Mouse (Mus musculus): ENCODE results near the gene Serpinb9e. TPM values are rescaled to one million over a fixed set of nuclear protein-coding genes. Genes with fewer than 3 reads are reported as not detected.

The Serpinb9e gene
- not detected for polyA plus RNA-seq (2017; shearing (Covaris generic))

GRCm38 (mm10) chr13:33249312-33249711, at the start of gene Serpinb9e:
TSS of gene Serpinb9e (plus strand) at chr13:33249612.

Other genes with a start within 250 kb of the Serpinb9e start
- 33.8 TPM for gene Serpinb9, start 246.4 kb upstream of the Serpinb9e start, polyA plus RNA-seq (2017; shearing (Covaris generic))
- gene Serpinb9b, start 222.2 kb upstream of the Serpinb9e start, polyA plus RNA-seq (2017; shearing (Covaris generic)), result not detected
- not detected for gene Serpinb1b, start 171.0 kb upstream of the Serpinb9e start, polyA plus RNA-seq (2017; shearing (Covaris generic))
- not detected for gene Serpinb9c, start 89.9 kb upstream of the Serpinb9e start, polyA plus RNA-seq (2017; shearing (Covaris generic))
- gene Serpinb9d, start 56.7 kb upstream of the Serpinb9e start, polyA plus RNA-seq (2017; shearing (Covaris generic)), result not detected
- not detected for gene Serpinb9f, start 74.5 kb downstream of the Serpinb9e start, polyA plus RNA-seq (2017; shearing (Covaris generic))
- gene Gm11397, start 146.1 kb downstream of the Serpinb9e start, polyA plus RNA-seq (2017; shearing (Covaris generic)), result not detected
- not detected for gene Serpinb9g, start 235.2 kb downstream of the Serpinb9e start, polyA plus RNA-seq (2017; shearing (Covaris generic))

Data from activated CD4-positive, CD25-positive, alpha-beta regulatory T cell, adult 9 weeks (primary cell).